Mouse (Mus musculus): ENCODE data around the gene Acvr1c. TPM values are rescaled to one million over a fixed set of nuclear protein-coding genes. Genes with fewer than 3 reads are reported as not detected.

Gene Acvr1c
- polyA plus RNA-seq, 2 experiments from 2014 or later: 0.53 to 1.5 TPM

DNA sequence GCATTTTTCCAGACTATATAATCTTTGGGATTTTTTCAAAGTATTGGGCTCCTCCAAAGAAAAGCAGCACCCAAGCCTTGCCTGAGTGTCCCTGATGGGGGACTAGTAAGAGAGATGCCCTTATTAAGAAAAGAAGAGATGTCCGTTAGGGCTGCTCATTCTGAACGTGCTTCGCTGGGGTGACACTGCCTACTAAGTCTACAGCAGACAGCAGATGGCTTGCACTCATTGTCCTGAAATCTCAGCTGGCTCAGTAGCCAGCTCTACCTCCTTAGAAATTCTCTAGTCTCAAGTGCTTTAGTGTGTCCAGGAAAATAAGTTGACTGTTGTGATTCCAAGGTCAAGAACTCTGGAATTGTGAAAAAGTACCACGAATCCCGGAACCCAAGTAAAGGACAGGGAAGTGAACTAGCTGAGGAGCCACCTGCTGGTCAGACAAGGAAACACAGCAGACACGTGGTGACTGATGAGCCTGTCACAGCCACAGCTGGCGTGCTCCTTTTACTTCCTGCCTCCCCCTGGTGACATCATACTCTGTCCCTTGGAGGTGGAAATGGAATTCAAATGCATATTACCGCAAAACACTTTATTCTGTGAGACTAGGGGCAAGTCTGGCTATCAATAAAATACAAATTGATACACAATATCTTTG, 75.3 kb downstream of the Acvr1c start:
- ATAC-seq: peak; percentile 99

DNA sequence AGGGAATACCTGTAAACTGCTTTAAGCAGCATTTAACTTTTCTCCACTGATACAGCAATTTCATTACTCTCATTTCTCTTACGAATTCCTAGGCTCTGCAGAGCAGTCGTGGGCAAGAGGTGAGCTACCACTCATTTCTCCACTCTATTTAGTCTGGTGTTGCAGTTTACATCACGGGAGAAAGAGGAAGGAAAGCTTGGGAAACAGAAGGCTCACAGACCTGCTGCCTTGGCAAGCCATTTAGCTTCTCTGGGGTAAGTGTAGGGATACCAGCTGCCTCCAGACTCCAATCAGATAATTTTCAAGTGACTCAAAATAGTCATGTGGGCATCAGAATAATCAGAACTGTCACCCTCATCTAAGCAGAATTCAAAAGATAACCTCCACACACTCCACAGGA, 76.6 kb downstream of the Acvr1c start:
- ATAC-seq: no peak

DNA sequence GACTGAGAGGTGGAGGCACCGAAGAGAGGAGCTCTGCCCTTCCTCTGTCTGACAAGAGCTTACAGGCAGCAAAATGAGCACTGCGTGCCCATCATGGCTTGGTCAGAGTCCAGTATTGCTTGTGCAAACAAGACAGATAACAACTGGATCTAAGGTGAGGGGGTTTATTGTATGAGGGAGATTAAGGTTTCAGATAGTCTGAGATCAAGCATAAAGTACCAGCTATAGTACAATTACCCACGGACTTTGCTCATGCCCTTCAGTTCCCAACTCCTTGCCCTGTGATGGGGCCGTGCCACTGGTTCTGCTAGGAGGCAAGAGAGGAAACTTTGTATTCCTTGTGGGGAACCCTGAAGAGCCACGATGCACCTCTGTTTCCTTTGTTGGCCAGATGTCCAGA, 78.5 kb downstream of the Acvr1c start:
- no peak for ATAC-seq

DNA sequence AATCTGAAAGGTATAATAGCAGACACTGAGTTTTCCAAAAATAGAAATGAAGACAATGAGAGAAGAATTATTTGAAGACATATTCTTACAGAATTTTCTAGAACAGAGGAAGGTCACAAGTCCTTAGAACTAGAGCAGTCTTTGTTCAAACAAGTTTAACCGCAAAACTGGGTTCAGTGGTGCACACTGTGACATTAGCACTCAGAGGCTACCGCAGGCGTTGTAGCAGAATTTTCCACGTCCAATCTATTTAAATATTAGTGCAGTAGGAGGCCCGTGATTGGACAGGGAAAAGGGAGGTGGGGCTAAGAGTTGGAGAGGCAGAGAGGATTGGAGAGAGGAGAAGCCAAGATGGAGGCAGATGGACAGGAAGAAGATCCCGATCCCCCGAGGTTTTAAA, 81.2 kb downstream of the Acvr1c start:
- no peak for ATAC-seq

DNA sequence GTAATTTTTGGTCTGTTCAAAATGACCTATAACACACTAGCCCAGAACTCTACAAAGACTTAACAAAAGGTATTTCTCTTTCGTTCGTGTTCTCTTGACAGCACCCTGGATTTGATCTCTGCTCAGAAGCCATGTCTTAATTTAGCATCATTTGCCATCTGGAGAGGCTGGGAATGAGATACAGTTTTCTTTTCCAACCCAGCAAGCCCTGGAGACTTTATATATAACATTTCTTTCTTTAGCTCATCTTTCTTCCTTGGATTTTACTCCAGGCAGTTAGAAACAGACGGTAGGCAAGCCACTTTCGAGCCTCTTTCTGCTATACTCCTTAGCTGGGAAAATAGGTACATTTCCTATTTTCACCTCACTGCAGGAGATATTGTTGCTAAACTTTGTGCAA, 117.1 kb downstream of the Acvr1c start:
- no peak for ATAC-seq

DNA sequence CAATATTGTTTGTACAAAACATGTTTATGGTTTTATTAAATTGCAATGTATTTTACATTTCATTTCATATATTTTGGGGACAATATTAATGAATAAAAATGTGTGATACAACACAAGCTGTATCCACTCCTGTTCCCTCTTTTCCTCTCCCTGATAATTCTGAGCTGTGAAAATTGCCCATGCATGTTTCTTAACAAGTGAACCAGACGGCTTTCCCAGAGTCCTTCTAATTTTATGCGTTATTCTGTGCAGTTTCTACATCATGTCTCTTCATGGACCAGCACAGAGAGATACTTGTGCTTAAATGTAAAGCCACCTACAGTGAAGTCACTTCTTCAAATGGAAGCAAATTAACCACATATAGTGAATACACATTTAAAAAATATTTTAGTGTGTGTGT, 120.2 kb downstream of the Acvr1c start:
- ATAC-seq: no peak

Other genes starting within 250 kb of the Acvr1c start
- 100 to 1,000 TPM; 430 to 456 TPM for gene Cytip, start 162.4 kb downstream of the Acvr1c start, polyA plus RNA-seq (2017; shearing (Covaris generic))
- gene Gm17409, start 112.2 kb upstream of the Acvr1c start, polyA plus RNA-seq (2017; shearing (Covaris generic)): not detected
- gene Acvr1, start 209.3 kb upstream of the Acvr1c start, polyA plus RNA-seq (2017; shearing (Covaris generic)): under 1 TPM in 1 of 2 experiments, not detected in 1; 0.17 TPM
- not detected for gene Upp2, start 209.4 kb upstream of the Acvr1c start, polyA plus RNA-seq (2017; shearing (Covaris generic))